Mouse (Mus musculus): ENCODE measurements around the gene Edc3. TPM values are rescaled to one million over a fixed set of nuclear protein-coding genes. Genes with fewer than 3 reads are reported as not detected.

Gene Edc3
- polyA plus RNA-seq, 1 experiment from 2014 or later = 28.1 TPM

GRCm38 (mm10) chr9:57723796-57724195 lies 15.5 kb downstream of the Edc3 start:
- no peak overlapping the region for H3K4me3 ChIP-seq (ENCODE audit: low read depth, low read length)
- H3K4me2 ChIP-seq (ENCODE audit: low read depth, low read length) = no peak overlapping the region
- no peaks in the 10 kb centered on the region for H3K36me3 ChIP-seq (replicated peaks; ENCODE audit: control insufficient read depth, insufficient read depth, low read depth, low read length)
- no peaks in the 10 kb centered on the region for H3K27me3 ChIP-seq (ENCODE audit: control insufficient read depth, insufficient read depth, low read length)
- ATAC-seq (replicated peaks; ENCODE audit: insufficient number of reproducible peaks, low FRiP score, low TSS enrichment, low read depth) = no peak
- no peaks in the 10 kb centered on the region for H3K4me1 ChIP-seq (ENCODE audit: control insufficient read depth, insufficient read depth, low read length)
- H3K9me3 ChIP-seq (replicated peaks; ENCODE audit: control insufficient read depth, low read length) = no peaks in the 10 kb centered on the region
- DNase-seq (ENCODE audit: low spot score) = no peak
- WGBS = 89% methylated on average over 5 of the region's 5 CpGs
- H3K27ac ChIP-seq (replicated peaks; ENCODE audit: low read depth, low read length) = no peak overlapping the region
- H3K9ac ChIP-seq (replicated peaks; ENCODE audit: low read length) = no peak overlapping the region

- no peak overlapping the region for H3K9ac ChIP-seq (replicated peaks; ENCODE audit: low read length)
- no peaks in the 10 kb centered on the region for H3K9me3 ChIP-seq (replicated peaks; ENCODE audit: control insufficient read depth, low read length)
- no peak overlapping the region for H3K4me3 ChIP-seq (ENCODE audit: low read depth, low read length)
- no peaks in the 10 kb centered on the region for H3K27me3 ChIP-seq (ENCODE audit: control insufficient read depth, insufficient read depth, low read length)
- ATAC-seq (replicated peaks; ENCODE audit: insufficient number of reproducible peaks, low FRiP score, low TSS enrichment, low read depth) = no peak
- H3K36me3 ChIP-seq (replicated peaks; ENCODE audit: control insufficient read depth, insufficient read depth, low read depth, low read length) = no peaks in the 10 kb centered on the region; the same call in 1 of the 2 replicates
- H3K4me2 ChIP-seq (ENCODE audit: low read depth, low read length) = no peak overlapping the region
- WGBS = 93% methylated on average over 3 of the region's 3 CpGs
- H3K4me1 ChIP-seq (ENCODE audit: control insufficient read depth, insufficient read depth, low read length) = no peaks in the 10 kb centered on the region
- no peak for DNase-seq (ENCODE audit: low spot score)
- no peak overlapping the region for H3K27ac ChIP-seq (replicated peaks; ENCODE audit: low read depth, low read length)
Observed at GRCm38 (mm10) chr9:57724701-57725100, 16.4 kb downstream of the Edc3 start.

GRCm38 (mm10) chr9:57728312-57728711 lies 20.0 kb downstream of the Edc3 start:
- Histone ChIP-seq H3K4me2 (ENCODE audit: low read depth, low read length) (no peak overlapping the region), H3K27me3 (ENCODE audit: control insufficient read depth, insufficient read depth, low read length) (no peaks in the 10 kb centered on the region), H3K9me3 (replicated peaks; ENCODE audit: control insufficient read depth, low read length) (no peaks in the 10 kb centered on the region), H3K4me1 (ENCODE audit: control insufficient read depth, insufficient read depth, low read length) (no peaks in the 10 kb centered on the region), H3K27ac (replicated peaks; ENCODE audit: low read depth, low read length) (no peak overlapping the region), H3K9ac (replicated peaks; ENCODE audit: low read length) (no peak overlapping the region), H3K36me3 (replicated peaks; ENCODE audit: control insufficient read depth, insufficient read depth, low read depth, low read length) (no peaks in the 10 kb centered on the region; the same call in 1 of the 2 replicates), H3K4me3 (ENCODE audit: low read depth, low read length) (no peak overlapping the region)
- no peak for DNase-seq (ENCODE audit: low spot score)
- no peak for ATAC-seq (replicated peaks; ENCODE audit: insufficient number of reproducible peaks, low FRiP score, low TSS enrichment, low read depth)
- WGBS = 86% methylated on average over 1 of the region's 1 CpGs

- H3K9me3 ChIP-seq (replicated peaks; ENCODE audit: control insufficient read depth, low read length) = no peaks in the 10 kb centered on the region
- no peak overlapping the region for H3K4me2 ChIP-seq (ENCODE audit: low read depth, low read length)
- no peaks in the 10 kb centered on the region; the same call in 1 of the 2 replicates for H3K36me3 ChIP-seq (replicated peaks; ENCODE audit: control insufficient read depth, insufficient read depth, low read depth, low read length)
- H3K4me3 ChIP-seq (ENCODE audit: low read depth, low read length) = no peak overlapping the region
- no peaks in the 10 kb centered on the region for H3K27me3 ChIP-seq (ENCODE audit: control insufficient read depth, insufficient read depth, low read length)
- no peak for ATAC-seq (replicated peaks; ENCODE audit: insufficient number of reproducible peaks, low FRiP score, low TSS enrichment, low read depth)
- H3K9ac ChIP-seq (replicated peaks; ENCODE audit: low read length) = no peak overlapping the region
- no peak overlapping the region for H3K27ac ChIP-seq (replicated peaks; ENCODE audit: low read depth, low read length)
- DNase-seq (ENCODE audit: low spot score) = no peak
- WGBS = 91% methylated on average over 6 of the region's 6 CpGs
- H3K4me1 ChIP-seq (ENCODE audit: control insufficient read depth, insufficient read depth, low read length) = no peaks in the 10 kb centered on the region
Observed at GRCm38 (mm10) chr9:57733606-57734005, 25.3 kb downstream of the Edc3 start.

GRCm38 (mm10) chr9:57739863-57740262 lies 31.5 kb downstream of the Edc3 start:
- Histone ChIP-seq H3K9me3 (replicated peaks; ENCODE audit: control insufficient read depth, low read length) (no peaks in the 10 kb centered on the region), H3K27me3 (ENCODE audit: control insufficient read depth, insufficient read depth, low read length) (no peaks in the 10 kb centered on the region), H3K9ac (replicated peaks; ENCODE audit: low read length) (no peak overlapping the region), H3K4me1 (ENCODE audit: control insufficient read depth, insufficient read depth, low read length) (no peaks in the 10 kb centered on the region), H3K4me3 (ENCODE audit: low read depth, low read length) (no peak overlapping the region), H3K4me2 (ENCODE audit: low read depth, low read length) (no peak overlapping the region), H3K27ac (replicated peaks; ENCODE audit: low read depth, low read length) (no peak overlapping the region), H3K36me3 (replicated peaks; ENCODE audit: control insufficient read depth, insufficient read depth, low read depth, low read length) (no peaks in the 10 kb centered on the region; the same call in 1 of the 2 replicates)
- WGBS = 87% methylated on average over 5 of the region's 5 CpGs
- DNase-seq (ENCODE audit: low spot score) = no peak
- no peak for ATAC-seq (replicated peaks; ENCODE audit: insufficient number of reproducible peaks, low FRiP score, low TSS enrichment, low read depth)

GRCm38 (mm10) chr9:57744462-57745091 lies 36.2 kb downstream of the Edc3 start:
- Histone ChIP-seq H3K4me1 (ENCODE audit: control insufficient read depth, insufficient read depth, low read length) (no peaks in the 10 kb centered on the region), H3K27ac (replicated peaks; ENCODE audit: low read depth, low read length) (no peak overlapping the region), H3K4me3 (ENCODE audit: low read depth, low read length) (no peak overlapping the region), H3K9me3 (replicated peaks; ENCODE audit: control insufficient read depth, low read length) (no peaks in the 10 kb centered on the region), H3K9ac (replicated peaks; ENCODE audit: low read length) (no peak overlapping the region), H3K27me3 (ENCODE audit: control insufficient read depth, insufficient read depth, low read length) (no peaks in the 10 kb centered on the region), H3K4me2 (ENCODE audit: low read depth, low read length) (no peak overlapping the region), H3K36me3 (replicated peaks; ENCODE audit: control insufficient read depth, insufficient read depth, low read depth, low read length) (no peaks in the 10 kb centered on the region; the same call in none of the 2 replicates)
- ATAC-seq (replicated peaks; ENCODE audit: insufficient number of reproducible peaks, low FRiP score, low TSS enrichment, low read depth) (no peak), DNase-seq (ENCODE audit: low spot score) (peak; percentile 68)
- WGBS = 69% methylated on average over 3 of the region's 3 CpGs

- Histone ChIP-seq H3K36me3 (replicated peaks; ENCODE audit: control insufficient read depth, insufficient read depth, low read depth, low read length) (peaks cover 11% of the 10 kb centered on the region), H3K9ac (replicated peaks; ENCODE audit: low read length) (no peak overlapping the region), H3K4me2 (ENCODE audit: low read depth, low read length) (no peak overlapping the region), H3K4me1 (ENCODE audit: control insufficient read depth, insufficient read depth, low read length) (no peaks in the 10 kb centered on the region), H3K9me3 (replicated peaks; ENCODE audit: control insufficient read depth, low read length) (no peaks in the 10 kb centered on the region), H3K27me3 (ENCODE audit: control insufficient read depth, insufficient read depth, low read length) (no peaks in the 10 kb centered on the region), H3K27ac (replicated peaks; ENCODE audit: low read depth, low read length) (no peak overlapping the region), H3K4me3 (ENCODE audit: low read depth, low read length) (no peak overlapping the region)
- WGBS = 84% methylated on average over 1 of the region's 1 CpGs
- DNase-seq (ENCODE audit: low spot score) = no peak
- no peak for ATAC-seq (replicated peaks; ENCODE audit: insufficient number of reproducible peaks, low FRiP score, low TSS enrichment, low read depth)
Observed at GRCm38 (mm10) chr9:57747067-57747466, 38.7 kb downstream of the Edc3 start.

GRCm38 (mm10) chr9:57748137-57748536 lies 39.8 kb downstream of the Edc3 start:
- Histone ChIP-seq H3K27ac (replicated peaks; ENCODE audit: low read depth, low read length) (no peak overlapping the region), H3K27me3 (ENCODE audit: control insufficient read depth, insufficient read depth, low read length) (no peaks in the 10 kb centered on the region), H3K9me3 (replicated peaks; ENCODE audit: control insufficient read depth, low read length) (no peaks in the 10 kb centered on the region), H3K4me3 (ENCODE audit: low read depth, low read length) (no peak overlapping the region), H3K4me1 (ENCODE audit: control insufficient read depth, insufficient read depth, low read length) (no peaks in the 10 kb centered on the region), H3K4me2 (ENCODE audit: low read depth, low read length) (no peak overlapping the region), H3K9ac (replicated peaks; ENCODE audit: low read length) (no peak overlapping the region), H3K36me3 (replicated peaks; ENCODE audit: control insufficient read depth, insufficient read depth, low read depth, low read length) (peaks cover 16% of the 10 kb centered on the region)
- DNase-seq (ENCODE audit: low spot score) (no peak), ATAC-seq (replicated peaks; ENCODE audit: insufficient number of reproducible peaks, low FRiP score, low TSS enrichment, low read depth) (no peak)
- WGBS = 89% methylated on average over 6 of the region's 6 CpGs
